Mouse (Mus musculus) lung, embryonic 14.5 days (tissue): ENCODE measurements at regions not wholly inside any gene's neighbourhood (a gene's known extent, or its start where the extent isn't known, plus 50 kb on each side); places are given as distances from the start of the nearest gene placed in this dataset.

Experiments
- ATAC-seq: fragments of 200-750 bp; cut with Nextera tagmentation; 2 replicates; pipeline ENCODE4 v1.8.0; 2017; ENCODE audit warnings: mild to moderate bottlenecking, moderate TSS enrichment, moderate library complexity; ENCODE audit not compliant: insufficient read depth
- DNase-seq: peaks from one replicate; pipeline ENCODE4 v3.0.0-alpha.2; 2015
- H3K27ac ChIP-seq: fragments of 300-500 bp; sonication (generic); 2 replicates; pipeline ENCODE4 v1.5.1; 2014; ENCODE audit warnings: low read depth, mild to moderate bottlenecking, moderate library complexity
- H3K27me3 ChIP-seq: fragments of 300-500 bp; sonication (generic); 2 replicates; pipeline ENCODE4 v1.6.1; 2014; ENCODE audit warnings: low read length, control low read depth; ENCODE audit not compliant: insufficient read depth
- H3K36me3 ChIP-seq: fragments of 300-500 bp; sonication (generic); 2 replicates; pipeline ENCODE4 v1.6.1; 2014; ENCODE audit warnings: control low read depth; ENCODE audit not compliant: insufficient read depth
- H3K4me1 ChIP-seq: fragments of 300-500 bp; sonication (generic); 2 replicates; pipeline ENCODE4 v1.6.1; 2014; ENCODE audit warnings: antibody characterized with exemption, control low read depth; ENCODE audit not compliant: insufficient read depth
- H3K4me2 ChIP-seq: fragments of 300-500 bp; sonication (generic); 2 replicates; pipeline ENCODE4 v1.6.1; 2014; ENCODE audit warnings: mild to moderate bottlenecking
- H3K4me3 ChIP-seq: fragments of 300-500 bp; sonication (generic); 2 replicates; pipeline ENCODE4 v1.5.1; 2014; ENCODE audit warnings: low read depth, low read length
- H3K9ac ChIP-seq: fragments of 300-500 bp; sonication (generic); 2 replicates; pipeline ENCODE4 v1.6.1; 2014
- H3K9me3 ChIP-seq: fragments of 300-500 bp; sonication (generic); 2 replicates; pipeline ENCODE4 v1.6.1; 2016; ENCODE audit warnings: low read depth, low read length, control low read depth
- CTCF ChIP-seq: IDR thresholded peaks from 2 replicates; pipeline ENCODE4 v1.5.1; 2016; ENCODE audit warnings: antibody characterized with exemption, low read depth
- WGBS: fragments of 180-500 bp; shearing (Covaris S2); extraction: QIAGEN DNeasy Blood & Tissue Kit; methylation state at CpG from one replicate; pipeline ENCODE4 v1.1.7; 2014; 5-methylcytosine and 5-hydroxymethylcytosine counted together

- TF ChIP-seq CTCF = no peak
These were observed 283.9 kb upstream of the Marcks start for GRCm38 (mm10) chr10:37422612-37423011.

GRCm38 (mm10) chr10:37416321-37416720 lies 277.6 kb upstream of the Marcks start:
- WGBS = 83% methylated on average over 1 of the region's 1 CpGs
- H3K27ac ChIP-seq = no peak overlapping the region
- H3K27me3 ChIP-seq = no peaks in the 10 kb centered on the region
- ATAC-seq = no peak
- no peak overlapping the region for H3K9ac ChIP-seq
- H3K4me3 ChIP-seq = no peak overlapping the region
- no peaks in the 10 kb centered on the region for H3K9me3 ChIP-seq
- no peaks in the 10 kb centered on the region for H3K36me3 ChIP-seq
- no peaks in the 10 kb centered on the region for H3K4me1 ChIP-seq
- H3K4me2 ChIP-seq = no peak overlapping the region
- no peak for TF ChIP-seq CTCF
- DNase-seq = no peak

More at GRCm38 (mm10) chr10:37422612-37423011, 283.9 kb upstream of the Marcks start:
- Histone ChIP-seq H3K27me3 (no peaks in the 10 kb centered on the region), H3K9ac (no peak overlapping the region), H3K4me3 (no peak overlapping the region), H3K9me3 (no peaks in the 10 kb centered on the region), H3K4me2 (no peak overlapping the region), H3K27ac (peak overlapping the region; percentile 48; the same call in 1 of the 2 replicates), H3K4me1 (no peaks in the 10 kb centered on the region), H3K36me3 (no peaks in the 10 kb centered on the region)
- 12% methylated on average over 2 of the region's 2 CpGs for WGBS
- ATAC-seq (peak; percentile 95), DNase-seq (peak; percentile 80)

- Histone ChIP-seq H3K4me3 (no peak overlapping the region), H3K9me3 (no peaks in the 10 kb centered on the region), H3K36me3 (no peaks in the 10 kb centered on the region), H3K4me1 (no peaks in the 10 kb centered on the region), H3K9ac (no peak overlapping the region), H3K4me2 (no peak overlapping the region), H3K27me3 (no peaks in the 10 kb centered on the region), H3K27ac (no peak overlapping the region)
- DNase-seq = no peak
- WGBS = 87% methylated on average over 1 of the region's 1 CpGs
- ATAC-seq = no peak
- no peak for TF ChIP-seq CTCF
These were observed 273.7 kb upstream of the Marcks start for GRCm38 (mm10) chr10:37412401-37412800.

GRCm38 (mm10) chr10:37409749-37410148 lies 271.0 kb upstream of the Marcks start:
- Histone ChIP-seq H3K4me3 (no peak overlapping the region), H3K9me3 (no peaks in the 10 kb centered on the region), H3K4me2 (no peak overlapping the region), H3K27ac (no peak overlapping the region), H3K27me3 (no peaks in the 10 kb centered on the region), H3K36me3 (no peaks in the 10 kb centered on the region), H3K4me1 (no peaks in the 10 kb centered on the region), H3K9ac (no peak overlapping the region)
- TF ChIP-seq CTCF = no peak
- no peak for ATAC-seq
- no peak for DNase-seq
- 62% methylated on average over 1 of the region's 1 CpGs for WGBS

- ATAC-seq (no peak), DNase-seq (no peak)
- no peak overlapping the region for H3K4me2 ChIP-seq
- no peaks in the 10 kb centered on the region for H3K36me3 ChIP-seq
- H3K9me3 ChIP-seq = no peaks in the 10 kb centered on the region
- no peak for TF ChIP-seq CTCF
- H3K27me3 ChIP-seq = no peaks in the 10 kb centered on the region
- no peak overlapping the region for H3K4me3 ChIP-seq
- no peaks in the 10 kb centered on the region for H3K4me1 ChIP-seq
- no peak overlapping the region for H3K9ac ChIP-seq
- 89% methylated on average over 2 of the region's 2 CpGs for WGBS
- H3K27ac ChIP-seq = no peak overlapping the region
These were observed 268.8 kb upstream of the Marcks start for GRCm38 (mm10) chr10:37407487-37407886.

- H3K4me2 ChIP-seq = no peak overlapping the region
- no peak overlapping the region for H3K27ac ChIP-seq
- TF ChIP-seq CTCF = no peak
- H3K4me1 ChIP-seq = no peaks in the 10 kb centered on the region
- WGBS = 89% methylated on average over 4 of the region's 4 CpGs
- H3K36me3 ChIP-seq = no peaks in the 10 kb centered on the region
- DNase-seq (no peak), ATAC-seq (no peak)
- H3K9me3 ChIP-seq = no peaks in the 10 kb centered on the region
- H3K27me3 ChIP-seq = no peaks in the 10 kb centered on the region
- no peak overlapping the region for H3K4me3 ChIP-seq
- no peak overlapping the region for H3K9ac ChIP-seq
These were observed 266.2 kb upstream of the Marcks start for GRCm38 (mm10) chr10:37404933-37405332.

- H3K9me3 ChIP-seq = no peaks in the 10 kb centered on the region
- ATAC-seq = no peak
These were observed 265.7 kb upstream of the Marcks start for GRCm38 (mm10) chr10:37404407-37404806.

GRCm38 (mm10) chr10:37402376-37402775 lies 263.7 kb upstream of the Marcks start:
- no peak overlapping the region for H3K9ac ChIP-seq
- H3K4me2 ChIP-seq = no peak overlapping the region
- no peaks in the 10 kb centered on the region for H3K4me1 ChIP-seq
- H3K4me3 ChIP-seq = no peak overlapping the region
- H3K27ac ChIP-seq = no peak overlapping the region
- no peak for ATAC-seq
- H3K27me3 ChIP-seq = no peaks in the 10 kb centered on the region
- DNase-seq = no peak
- H3K36me3 ChIP-seq = no peaks in the 10 kb centered on the region
- 91% methylated on average over 1 of the region's 1 CpGs for WGBS
- TF ChIP-seq CTCF = no peak
- no peaks in the 10 kb centered on the region for H3K9me3 ChIP-seq

More at GRCm38 (mm10) chr10:37404407-37404806, 265.7 kb upstream of the Marcks start:
- Histone ChIP-seq H3K4me3 (no peak overlapping the region), H3K27ac (no peak overlapping the region), H3K4me2 (no peak overlapping the region), H3K27me3 (no peaks in the 10 kb centered on the region), H3K36me3 (no peaks in the 10 kb centered on the region), H3K9ac (no peak overlapping the region), H3K4me1 (no peaks in the 10 kb centered on the region)
- DNase-seq = no peak
- no peak for TF ChIP-seq CTCF
